Mouse (Mus musculus): ENCODE results near the gene Slc11a1. TPM values are rescaled to one million over a fixed set of nuclear protein-coding genes. Genes with fewer than 3 reads are reported as not detected.
"Not testable (repeated sequence)": the region's sequence is repeated elsewhere in the genome, so short reads cannot be mapped to it uniquely, and the experiment has no call there.

The Slc11a1 gene
- total and polyA plus RNA-seq, 2 experiments from 2014 or later, result 3.3 to 10.7 TPM

- H3K27ac ChIP-seq (ENCODE audit: low read depth, low read length), result no peak overlapping the region
- 69% methylated on average over 4 of the region's 4 CpGs for WGBS
- H3K9ac ChIP-seq, result no peak overlapping the region
- H3K4me2 ChIP-seq (ENCODE audit: low read depth), result no peak overlapping the region
- peaks cover 14% of the 10 kb centered on the region; the same call in 1 of the 2 replicates for H3K4me1 ChIP-seq (ENCODE audit: insufficient read depth)
- no peak overlapping the region for H3K4me3 ChIP-seq (ENCODE audit: low read depth, low read length)
- ATAC-seq, result no peak
- no peaks in the 10 kb centered on the region for H3K36me3 ChIP-seq (ENCODE audit: insufficient read depth)
- DNase-seq, result no peak
- H3K27me3 ChIP-seq (ENCODE audit: insufficient read depth, low read length), result no peaks in the 10 kb centered on the region
- no peak for TF ChIP-seq CTCF (IDR thresholded peaks at IDR 0.05; ENCODE audit: low read depth)
- H3K9me3 ChIP-seq (ENCODE audit: low read length), result no peaks in the 10 kb centered on the region
Measured at GRCm38 (mm10) chr1:74335033-74335432, 40.0 kb upstream of the Slc11a1 start.

DNA sequence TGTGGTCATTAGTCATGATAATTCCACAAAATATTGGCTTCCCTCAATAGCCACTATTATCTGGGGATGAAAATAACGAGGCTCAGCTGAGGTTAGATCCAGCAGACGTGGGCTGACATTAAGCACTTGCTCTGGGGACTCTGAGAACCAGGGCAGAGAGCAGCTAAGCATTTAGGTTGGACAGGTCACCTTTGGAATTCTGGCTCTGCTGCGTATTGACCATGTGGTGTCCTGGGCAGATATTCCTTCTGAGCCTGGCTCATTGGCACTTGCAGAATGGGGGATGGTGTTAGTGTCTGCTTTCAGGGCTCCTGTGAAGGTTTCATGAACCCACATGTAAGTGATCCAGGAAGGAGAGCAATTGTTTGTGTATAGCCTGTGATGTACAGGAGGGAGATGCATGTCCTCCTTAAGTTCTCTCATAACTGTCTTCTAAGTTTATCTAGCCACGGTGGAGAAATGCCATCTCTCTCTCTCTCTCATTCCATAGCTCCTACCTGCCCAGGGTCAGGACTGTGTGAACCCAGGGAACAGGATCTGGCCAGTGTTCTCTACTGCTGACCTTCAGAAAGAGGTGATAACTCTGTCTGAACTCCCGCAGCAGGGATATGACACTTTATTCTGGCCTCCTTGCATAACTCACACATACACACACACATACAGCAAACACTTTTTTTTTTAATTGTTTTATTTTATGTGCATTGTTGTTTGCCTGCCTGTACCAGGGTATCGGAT lies 39.4 kb upstream of the Slc11a1 start:
- no peak overlapping the region for H3K27ac ChIP-seq (ENCODE audit: low read depth, low read length)
- no peaks in the 10 kb centered on the region for H3K27me3 ChIP-seq (ENCODE audit: insufficient read depth, low read length)
- no peak overlapping the region for H3K4me3 ChIP-seq (ENCODE audit: low read depth, low read length)
- no peak overlapping the region for H3K9ac ChIP-seq
- no peak for TF ChIP-seq CTCF (IDR thresholded peaks at IDR 0.05; ENCODE audit: low read depth)
- peaks cover 14% of the 10 kb centered on the region; the same call in 1 of the 2 replicates for H3K4me1 ChIP-seq (ENCODE audit: insufficient read depth)
- 79% methylated on average over 6 of the region's 6 CpGs for WGBS
- no peaks in the 10 kb centered on the region for H3K9me3 ChIP-seq (ENCODE audit: low read length)
- DNase-seq (no peak), ATAC-seq (no peak)
- H3K4me2 ChIP-seq (ENCODE audit: low read depth), result no peak overlapping the region
- no peaks in the 10 kb centered on the region for H3K36me3 ChIP-seq (ENCODE audit: insufficient read depth)

- 71% methylated on average over 3 of the region's 3 CpGs for WGBS
- peaks cover 7% of the 10 kb centered on the region; the same call in 1 of the 2 replicates for H3K4me1 ChIP-seq (ENCODE audit: insufficient read depth)
- DNase-seq (no peak), ATAC-seq (no peak)
- H3K27ac ChIP-seq (ENCODE audit: low read depth, low read length), result no peak overlapping the region
- H3K4me3 ChIP-seq (ENCODE audit: low read depth, low read length), result no peak overlapping the region
- H3K9me3 ChIP-seq (ENCODE audit: low read length), result no peaks in the 10 kb centered on the region
- no peaks in the 10 kb centered on the region for H3K36me3 ChIP-seq (ENCODE audit: insufficient read depth)
- H3K9ac ChIP-seq, result no peak overlapping the region
- no peak for TF ChIP-seq CTCF (IDR thresholded peaks at IDR 0.05; ENCODE audit: low read depth)
- no peaks in the 10 kb centered on the region for H3K27me3 ChIP-seq (ENCODE audit: insufficient read depth, low read length)
- H3K4me2 ChIP-seq (ENCODE audit: low read depth), result no peak overlapping the region
Measured at GRCm38 (mm10) chr1:74337241-74337771, 37.7 kb upstream of the Slc11a1 start.

- ATAC-seq, result no peak
- 95% methylated on average over 4 of the region's 5 CpGs for WGBS
- H3K4me1 ChIP-seq (ENCODE audit: insufficient read depth), result peaks cover 6% of the 10 kb centered on the region; the same call in 1 of the 2 replicates
Measured at GRCm38 (mm10) chr1:74338013-74338412, 37.0 kb upstream of the Slc11a1 start.

DNA sequence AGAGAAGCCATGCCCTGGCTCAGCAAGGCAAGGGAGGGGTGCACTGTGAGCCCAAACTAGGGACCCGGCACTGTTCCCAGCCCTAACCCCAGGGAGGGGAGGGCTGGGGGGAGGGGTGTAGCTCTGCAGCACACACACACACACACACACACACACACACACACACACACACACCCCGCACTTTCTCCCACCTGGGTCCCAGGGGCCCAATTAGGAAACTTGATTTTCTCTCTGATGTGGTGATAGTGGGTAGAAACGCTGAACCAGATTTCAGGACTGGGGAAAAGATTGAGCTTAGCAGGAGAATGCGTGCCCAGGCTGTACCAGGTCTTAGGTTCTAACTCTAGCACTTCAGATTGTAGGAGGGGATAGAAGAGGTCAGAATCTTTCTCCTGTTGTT lies 36.4 kb upstream of the Slc11a1 start:
- DNase-seq, result no peak
- Histone ChIP-seq H3K36me3 (ENCODE audit: insufficient read depth) (no peaks in the 10 kb centered on the region), H3K4me1 (ENCODE audit: insufficient read depth) (peaks cover under 1% of the 10 kb centered on the region; the same call in 1 of the 2 replicates), H3K4me3 (ENCODE audit: low read depth, low read length) (no peak overlapping the region), H3K27ac (ENCODE audit: low read depth, low read length) (no peak overlapping the region), H3K4me2 (ENCODE audit: low read depth) (no peak overlapping the region), H3K9me3 (ENCODE audit: low read length) (no peaks in the 10 kb centered on the region), H3K9ac (no peak overlapping the region), H3K27me3 (ENCODE audit: insufficient read depth, low read length) (no peaks in the 10 kb centered on the region)
- 88% methylated on average over 4 of the region's 4 CpGs for WGBS
- ATAC-seq, result no peak
- no peak for TF ChIP-seq CTCF (IDR thresholded peaks at IDR 0.05; ENCODE audit: low read depth)

More at GRCm38 (mm10) chr1:74338013-74338412, 37.0 kb upstream of the Slc11a1 start:
- H3K4me2 ChIP-seq (ENCODE audit: low read depth), result no peak overlapping the region
- no peaks in the 10 kb centered on the region for H3K9me3 ChIP-seq (ENCODE audit: low read length)
- no peaks in the 10 kb centered on the region for H3K27me3 ChIP-seq (ENCODE audit: insufficient read depth, low read length)
- no peak overlapping the region for H3K4me3 ChIP-seq (ENCODE audit: low read depth, low read length)
- DNase-seq, result no peak
- TF ChIP-seq CTCF (IDR thresholded peaks at IDR 0.05; ENCODE audit: low read depth), result no peak
- H3K36me3 ChIP-seq (ENCODE audit: insufficient read depth), result no peaks in the 10 kb centered on the region
- H3K27ac ChIP-seq (ENCODE audit: low read depth, low read length), result no peak overlapping the region
- no peak overlapping the region for H3K9ac ChIP-seq

- 94% methylated on average over 9 of the region's 9 CpGs for WGBS
- Histone ChIP-seq H3K4me1 (ENCODE audit: insufficient read depth) (no peaks in the 10 kb centered on the region), H3K4me3 (ENCODE audit: low read depth, low read length) (no peak overlapping the region), H3K36me3 (ENCODE audit: insufficient read depth) (no peaks in the 10 kb centered on the region), H3K9me3 (ENCODE audit: low read length) (no peaks in the 10 kb centered on the region), H3K9ac (no peak overlapping the region), H3K4me2 (ENCODE audit: low read depth) (no peak overlapping the region), H3K27me3 (ENCODE audit: insufficient read depth, low read length) (no peaks in the 10 kb centered on the region), H3K27ac (ENCODE audit: low read depth, low read length) (no peak overlapping the region)
- ATAC-seq (no peak), DNase-seq (no peak)
- TF ChIP-seq CTCF (IDR thresholded peaks at IDR 0.05; ENCODE audit: low read depth), result no peak
Measured at GRCm38 (mm10) chr1:74339917-74340316, 35.1 kb upstream of the Slc11a1 start.

GRCm38 (mm10) chr1:74340361-74340764 lies 34.6 kb upstream of the Slc11a1 start:
- H3K4me2 ChIP-seq (ENCODE audit: low read depth), result no peak overlapping the region
- WGBS, result 66% methylated on average over 6 of the region's 6 CpGs
- H3K27ac ChIP-seq (ENCODE audit: low read depth, low read length), result no peak overlapping the region
- peak; percentile 40; the same call in 1 of the 2 replicates for ATAC-seq
- no peaks in the 10 kb centered on the region for H3K9me3 ChIP-seq (ENCODE audit: low read length)
- H3K36me3 ChIP-seq (ENCODE audit: insufficient read depth), result no peaks in the 10 kb centered on the region
- no peak for TF ChIP-seq CTCF (IDR thresholded peaks at IDR 0.05; ENCODE audit: low read depth)
- no peaks in the 10 kb centered on the region for H3K4me1 ChIP-seq (ENCODE audit: insufficient read depth)
- H3K9ac ChIP-seq, result no peak overlapping the region
- DNase-seq, result peak; percentile 43
- H3K4me3 ChIP-seq (ENCODE audit: low read depth, low read length), result no peak overlapping the region
- no peaks in the 10 kb centered on the region for H3K27me3 ChIP-seq (ENCODE audit: insufficient read depth, low read length)

- H3K4me1 ChIP-seq (ENCODE audit: insufficient read depth); H3K4me2 ChIP-seq (ENCODE audit: low read depth); H3K27ac ChIP-seq (ENCODE audit: low read depth, low read length); H3K4me3 ChIP-seq (ENCODE audit: low read depth, low read length); H3K36me3 ChIP-seq (ENCODE audit: insufficient read depth); H3K9ac ChIP-seq; H3K9me3 ChIP-seq (ENCODE audit: low read length); DNase-seq; ATAC-seq; H3K27me3 ChIP-seq (ENCODE audit: insufficient read depth, low read length): not testable (repeated sequence)
- WGBS, result 96% methylated on average over 4 of the region's 4 CpGs
Measured at GRCm38 (mm10) chr1:74340992-74341391, 34.0 kb upstream of the Slc11a1 start.

All from forebrain, postnatal 0 days (tissue).